Mouse (Mus musculus): ENCODE measurements around the gene Trf. TPM values are rescaled to one million over a fixed set of nuclear protein-coding genes. Genes with fewer than 3 reads are reported as not detected.

Gene Trf
- 154 and 202 TPM in 2 replicates for polyA plus RNA-seq (2012; rRNA removed)

- DNase-seq (ENCODE audit: extremely low spot score in 1 of 2, low spot score in 1 of 2): peak; percentile 30 to 60
These were observed at the start of gene Trf, which contains the start of gene Gm20425 for GRCm38 (mm10) chr9:103230151-103230951. Gene Trf, minus strand, starts transcription at chr9:103230444. Gene Gm20425, minus strand, starts transcription at chr9:103230307.

- no peak for DNase-seq (ENCODE audit: extremely low spot score in 1 of 2, low spot score in 1 of 2)
These were observed 46.6 kb upstream of the Trf start for GRCm38 (mm10) chr9:103276876-103277275.

GRCm38 (mm10) chr9:103275676-103276075 lies 45.4 kb upstream of the Trf start:
- DNase-seq (ENCODE audit: extremely low spot score in 1 of 2, low spot score in 1 of 2): no peak

- no peak for DNase-seq (ENCODE audit: extremely low spot score in 1 of 2, low spot score in 1 of 2)
These were observed 44.6 kb upstream of the Trf start for GRCm38 (mm10) chr9:103274819-103275218.

- DNase-seq (ENCODE audit: extremely low spot score in 1 of 2, low spot score in 1 of 2): no peak
These were observed 40.9 kb upstream of the Trf start for GRCm38 (mm10) chr9:103271104-103271503.

- DNase-seq (ENCODE audit: extremely low spot score in 1 of 2, low spot score in 1 of 2): no peak
These were observed 35.5 kb upstream of the Trf start for GRCm38 (mm10) chr9:103265778-103266177.

- no peak for DNase-seq (ENCODE audit: extremely low spot score in 1 of 2, low spot score in 1 of 2)
These were observed 22.7 kb upstream of the Trf start for GRCm38 (mm10) chr9:103252906-103253305.

- DNase-seq (ENCODE audit: extremely low spot score in 1 of 2, low spot score in 1 of 2): no peak
These were observed 18.4 kb upstream of the Trf start for GRCm38 (mm10) chr9:103248618-103249017.

GRCm38 (mm10) chr9:103246526-103247168 lies 16.4 kb upstream of the Trf start:
- no peak for DNase-seq (ENCODE audit: extremely low spot score in 1 of 2, low spot score in 1 of 2)

- no peak for DNase-seq (ENCODE audit: extremely low spot score in 1 of 2, low spot score in 1 of 2)
These were observed 13.4 kb upstream of the Trf start for GRCm38 (mm10) chr9:103243640-103244039.

GRCm38 (mm10) chr9:103241206-103241605 lies 11.0 kb upstream of the Trf start:
- DNase-seq (ENCODE audit: extremely low spot score in 1 of 2, low spot score in 1 of 2): no peak

- no peak for DNase-seq (ENCODE audit: extremely low spot score in 1 of 2, low spot score in 1 of 2)
These were observed 9.2 kb upstream of the Trf start for GRCm38 (mm10) chr9:103239471-103239870.

- DNase-seq (ENCODE audit: extremely low spot score in 1 of 2, low spot score in 1 of 2): peak in 1 of 2 experiments; percentile 14
These were observed 4.4 kb upstream of the Trf start for GRCm38 (mm10) chr9:103234565-103235165.

GRCm38 (mm10) chr9:103234059-103234458 lies 3.8 kb upstream of the Trf start:
- no peak for DNase-seq (ENCODE audit: extremely low spot score in 1 of 2, low spot score in 1 of 2)

- no peak for DNase-seq (ENCODE audit: extremely low spot score in 1 of 2, low spot score in 1 of 2)
These were observed 2.8 kb upstream of the Trf start for GRCm38 (mm10) chr9:103233006-103233395.

- DNase-seq (ENCODE audit: extremely low spot score in 1 of 2, low spot score in 1 of 2): no peak
These were observed 2.2 kb upstream of the Trf start for GRCm38 (mm10) chr9:103232232-103233005.

- DNase-seq (ENCODE audit: extremely low spot score in 1 of 2, low spot score in 1 of 2): no peak
These were observed 992 bp downstream of the Trf start for GRCm38 (mm10) chr9:103229037-103229867.

GRCm38 (mm10) chr9:103228370-103229003 lies 1.8 kb downstream of the Trf start:
- no peak for DNase-seq (ENCODE audit: extremely low spot score in 1 of 2, low spot score in 1 of 2)

- no peak for DNase-seq (ENCODE audit: extremely low spot score in 1 of 2, low spot score in 1 of 2)
These were observed 2.5 kb downstream of the Trf start for GRCm38 (mm10) chr9:103227760-103228159.

All from frontal cortex, adult 2 months (tissue).